ENCODE assay signal across 24 mouse cellular contexts in genomic region chr4:115596357-115596756, GRCm38 (mm10). TPM values are rescaled to one million over a fixed set of nuclear protein-coding genes. Genes with fewer than 3 reads are reported as not detected.
"Had no signal": no experiment of that assay in that cellular context is flagged by ENCODE, and none has a peak within 500 bp of the region (broad histone marks: within the 10 kb centered on the region; RNA-seq: fewer than 3 reads in every experiment).

No protein-coding gene starts in this region.

- H3K9ac ChIP-seq: neural tube, embryonic 15.5 days; stomach, embryonic 15.5 days had no signal

- H3K4me2 ChIP-seq: neural tube, embryonic 15.5 days; stomach, embryonic 15.5 days had no signal

- H3K4me1 ChIP-seq: neural tube, embryonic 15.5 days; stomach, embryonic 15.5 days had no signal

- H3K9me3 ChIP-seq: neural tube, embryonic 15.5 days; stomach, embryonic 15.5 days had no signal

- DNase-seq: retina, postnatal 1 day; right cerebral cortex, adult 18-20 months; right cerebral cortex, postnatal 14 days; right cerebral cortex, postnatal 25 days; right cerebral cortex, postnatal 4 days; spleen, adult 18-20 months; thymus, adult 18-20 months; thymus, adult 2 months; thymus, postnatal 14 days; thymus, postnatal 25 days; thymus, postnatal 36 days; thymus, postnatal 4 days had no signal

- H3K36me3 ChIP-seq: neural tube, embryonic 15.5 days; stomach, embryonic 15.5 days had no signal

- H3K4me3 ChIP-seq: neural tube, embryonic 15.5 days; stomach, embryonic 15.5 days had no signal

- H3K27me3 ChIP-seq: neural tube, embryonic 15.5 days; stomach, embryonic 15.5 days had no signal

- H3K27ac ChIP-seq: neural tube, embryonic 15.5 days; stomach, embryonic 15.5 days; stomach, postnatal 0 days had no signal

RNA-seq across cellular contexts. Expression of gene Cyp4a32, which starts 4.4 kb away (rescaled TPM):
- total RNA-seq: neutrophil, adult 5-6 weeks had no signal
- polyA plus RNA-seq: neural tube, embryonic 14.5 days; neural tube, embryonic 15.5 days; small intestine, adult 2 months; spleen, adult 2 months; stomach, embryonic 14.5 days; stomach, embryonic 15.5 days; stomach, embryonic 16.5 days; testis, adult 2 months; thymus, adult 2 months; thymus, postnatal 0 days; urinary bladder, adult 2 months had no signal

RNA-seq across cellular contexts. Expression of gene Cyp4a31, which starts 32.9 kb away (rescaled TPM):
- total RNA-seq: neutrophil, adult 5-6 weeks had no signal
- polyA plus RNA-seq: neural tube, embryonic 14.5 days; neural tube, embryonic 15.5 days; small intestine, adult 2 months; spleen, adult 2 months; stomach, embryonic 14.5 days; stomach, embryonic 15.5 days; stomach, embryonic 16.5 days; thymus, postnatal 0 days; urinary bladder, adult 2 months had no signal

RNA-seq across cellular contexts. Expression of gene Cyp4b1, which starts 51.2 kb away (rescaled TPM):
- total RNA-seq: neutrophil, adult 5-6 weeks had no signal
